Comparison of ENCODE assay signal across 17 mouse cellular contexts in the genomic region with DNA sequence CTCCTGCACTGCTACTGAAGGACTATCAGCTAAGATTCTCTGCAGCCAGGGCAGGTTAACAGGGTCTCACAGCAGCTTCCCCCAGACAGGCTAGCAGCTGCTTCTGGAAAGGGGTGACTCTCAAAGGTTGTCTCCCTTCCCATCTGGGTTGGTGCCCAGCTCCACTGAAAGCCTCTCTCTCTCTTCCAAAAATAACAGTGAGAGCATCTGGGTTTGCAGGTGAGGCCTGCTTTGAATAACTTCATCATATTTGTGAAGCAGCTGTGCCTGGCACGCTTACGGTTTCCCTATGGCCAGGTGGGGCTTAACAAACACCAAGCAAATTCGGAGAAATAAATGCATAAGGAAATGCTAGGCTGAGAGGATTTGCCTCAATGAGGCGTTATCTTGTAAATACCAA. TPM values are rescaled to one million over a fixed set of nuclear protein-coding genes. Genes with fewer than 3 reads are reported as not detected.
DNase-seq lines count a peak whose midpoint lies in the region; ATAC-seq lines count a peak whose summit lies in the region.
"Had no signal": no experiment of that assay in that cellular context is flagged by ENCODE, and none has a peak within 500 bp of the region (broad histone marks: within the 10 kb centered on the region; RNA-seq: fewer than 3 reads in every experiment).

No protein-coding gene starts in this region.

- peaks cover 34% of the 10 kb centered on the region for H3K4me1 ChIP-seq in hindbrain, embryonic 15.5 days (replicated peaks)
- H3K4me1 ChIP-seq in hindbrain, embryonic 11.5 days (replicated peaks; ENCODE audit: control insufficient read depth, insufficient read depth, low read length), result no peaks in the 10 kb centered on the region; the same call in 1 of the 2 replicates
- H3K4me1 ChIP-seq in midbrain, embryonic 10.5 days, result peaks cover 53% of the 10 kb centered on the region
- H3K4me1 ChIP-seq in midbrain, embryonic 15.5 days, result peaks cover 31% of the 10 kb centered on the region
- peaks cover 28% of the 10 kb centered on the region for H3K4me1 ChIP-seq in limb, embryonic 13.5 days

- H3K36me3 ChIP-seq in hindbrain, embryonic 15.5 days, result no peaks in the 10 kb centered on the region
- no peaks in the 10 kb centered on the region for H3K36me3 ChIP-seq in hindbrain, embryonic 11.5 days (ENCODE audit: control insufficient read depth, insufficient read depth, low read length)
- H3K36me3 ChIP-seq in midbrain, embryonic 10.5 days, result no peaks in the 10 kb centered on the region
- no peaks in the 10 kb centered on the region for H3K36me3 ChIP-seq in midbrain, embryonic 15.5 days (replicated peaks)
- no peaks in the 10 kb centered on the region for H3K36me3 ChIP-seq in limb, embryonic 13.5 days

- H3K9me3 ChIP-seq in hindbrain, embryonic 15.5 days, result no peaks in the 10 kb centered on the region
- H3K9me3 ChIP-seq in hindbrain, embryonic 11.5 days (ENCODE audit: control insufficient read depth, low read length), result no peaks in the 10 kb centered on the region
- no peaks in the 10 kb centered on the region for H3K9me3 ChIP-seq in midbrain, embryonic 10.5 days (replicated peaks)
- H3K9me3 ChIP-seq in midbrain, embryonic 15.5 days, result no peaks in the 10 kb centered on the region
- no peaks in the 10 kb centered on the region for H3K9me3 ChIP-seq in limb, embryonic 13.5 days
- H3K9me3 ChIP-seq: megakaryocyte, embryonic 14.5 days had no signal

- H3K27me3 ChIP-seq in hindbrain, embryonic 15.5 days, result no peaks in the 10 kb centered on the region
- no peaks in the 10 kb centered on the region for H3K27me3 ChIP-seq in hindbrain, embryonic 11.5 days (ENCODE audit: control insufficient read depth, insufficient read depth, low read length)
- H3K27me3 ChIP-seq in midbrain, embryonic 10.5 days (ENCODE audit: low read depth, poor library complexity, severe bottlenecking), result no peaks in the 10 kb centered on the region
- no peaks in the 10 kb centered on the region for H3K27me3 ChIP-seq in midbrain, embryonic 15.5 days (replicated peaks)
- no peaks in the 10 kb centered on the region for H3K27me3 ChIP-seq in limb, embryonic 13.5 days
- H3K27me3 ChIP-seq: megakaryocyte, embryonic 14.5 days had no signal

- no peak overlapping the region for H3K4me3 ChIP-seq in hindbrain, embryonic 15.5 days
- no peak overlapping the region for H3K4me3 ChIP-seq in hindbrain, embryonic 11.5 days (ENCODE audit: low read depth, low read length)
- H3K4me3 ChIP-seq in midbrain, embryonic 10.5 days, result no peak overlapping the region
- H3K4me3 ChIP-seq in midbrain, embryonic 15.5 days, result no peak overlapping the region
- no peak overlapping the region for H3K4me3 ChIP-seq in limb, embryonic 13.5 days
- H3K4me3 ChIP-seq: erythroblast, embryonic 14.5 days; megakaryocyte, embryonic 14.5 days had no signal

- WGBS in hindbrain, embryonic 15.5 days, result 77% methylated on average over 4 of the region's 4 CpGs
- 77% methylated on average over 4 of the region's 4 CpGs for WGBS in hindbrain, embryonic 11.5 days
- 76% methylated on average over 4 of the region's 4 CpGs for WGBS in midbrain, embryonic 10.5 days
- 61% methylated on average over 4 of the region's 4 CpGs for WGBS in midbrain, embryonic 15.5 days
- WGBS in limb, embryonic 13.5 days, result 40% methylated on average over 4 of the region's 4 CpGs

- no peak for ATAC-seq in hindbrain, embryonic 15.5 days (ENCODE audit: low FRiP score, low read depth)
- no peak for ATAC-seq in hindbrain, embryonic 11.5 days (ENCODE audit: low FRiP score)
- no peak for ATAC-seq in midbrain, embryonic 15.5 days (replicated peaks)
- ATAC-seq in limb, embryonic 13.5 days (ENCODE audit: low FRiP score, low read depth), result no peak
- ATAC-seq: forebrain, embryonic 14.5 days had no signal

- DNase-seq in gastrocnemius, postnatal 10 days, result peak; percentile 22
- no peak for DNase-seq in gastrocnemius, postnatal 25 days
- DNase-seq in hindbrain, embryonic 11.5 days (ENCODE audit: low spot score), result no peak
- no peak for DNase-seq in midbrain, embryonic 10.5 days (ENCODE audit: low spot score)
- DNase-seq in natural killer cell, adult 2 months (ENCODE audit: low spot score in 2 of 2), result no peak
- DNase-seq: adrenal gland, adult 2 months; cerebellum, adult 11-12 months; heart, adult 11 months; kidney, adult 18-20 months; lung, postnatal 10 days; right cerebral cortex, postnatal 4 days had no signal

- H3K27ac ChIP-seq in hindbrain, embryonic 15.5 days (replicated peaks), result peak overlapping the region; percentile 20; the same call in 1 of the 2 replicates
- H3K27ac ChIP-seq in hindbrain, embryonic 11.5 days (ENCODE audit: low read depth, low read length), result no peak overlapping the region
- peak overlapping the region; percentile 28; the same call in 1 of the 2 replicates for H3K27ac ChIP-seq in midbrain, embryonic 10.5 days (replicated peaks)
- no peak overlapping the region for H3K27ac ChIP-seq in midbrain, embryonic 15.5 days
- H3K27ac ChIP-seq in limb, embryonic 13.5 days, result peak overlapping the region; percentile 4; the same call in 1 of the 2 replicates

- H3K9ac ChIP-seq in hindbrain, embryonic 15.5 days, result no peak overlapping the region
- no peak overlapping the region for H3K9ac ChIP-seq in hindbrain, embryonic 11.5 days (ENCODE audit: low read depth, low read length)
- H3K9ac ChIP-seq in midbrain, embryonic 15.5 days, result no peak overlapping the region
- no peak overlapping the region for H3K9ac ChIP-seq in limb, embryonic 13.5 days

- no peak overlapping the region for H3K4me2 ChIP-seq in hindbrain, embryonic 15.5 days
- H3K4me2 ChIP-seq in hindbrain, embryonic 11.5 days (replicated peaks; ENCODE audit: low read depth, low read length), result no peak overlapping the region
- H3K4me2 ChIP-seq in midbrain, embryonic 15.5 days, result no peak overlapping the region
- no peak overlapping the region for H3K4me2 ChIP-seq in limb, embryonic 13.5 days (replicated peaks)

RNA-seq across cellular contexts. Expression of a gene that starts 58.5 kb away (rescaled TPM):
- total RNA-seq in gastrocnemius, postnatal 10 days (2021), result 100 to 1,000 TPM; 113 TPM
- 100 to 1,000 TPM; 119 to 142 TPM for total RNA-seq in gastrocnemius, postnatal 25 days (2021)
- polyA plus RNA-seq in hindbrain, embryonic 15.5 days (2015; fragmentation: Nextera tagmentation; extraction: Ambion mirVana), result 128 and 133 TPM in 2 replicates
- polyA plus RNA-seq in hindbrain, embryonic 11.5 days (2014; fragmentation: Nextera tagmentation; extraction: Ambion mirVana), result 149 and 164 TPM in 2 replicates
- polyA plus RNA-seq in midbrain, embryonic 10.5 days (2016; fragmentation: Nextera tagmentation; extraction: Ambion mirVana), result 123 and 133 TPM in 2 replicates
- 138 and 148 TPM in 2 replicates for polyA plus RNA-seq in midbrain, embryonic 15.5 days (2015; fragmentation: Nextera tagmentation; extraction: Ambion mirVana)
- 108 and 109 TPM in 2 replicates for polyA plus RNA-seq in limb, embryonic 13.5 days (2015; fragmentation: Nextera tagmentation; extraction: Ambion mirVana)

Comparison
In these comparisons a context has a peak if more than half of its experiments do, and no peak if none do; other contexts are left out.
1. H3K27ac ChIP-seq: peak in hindbrain, embryonic 15.5 days (single experiment), midbrain, embryonic 10.5 days (single experiment) and limb, embryonic 13.5 days (single experiment); none in hindbrain, embryonic 11.5 days (single experiment) and midbrain, embryonic 15.5 days (single experiment).